Mouse (Mus musculus) E14TG2a.4 (cell line): ENCODE data around the gene Csrp1.

ENCODE experiments used
- H3K27me3 ChIP-seq: 2 replicates; pipeline ENCODE4 v1.6.1; 2014; ENCODE audit warnings: low read length, control low read depth; ENCODE audit not compliant: insufficient read depth
- H3K36me3 ChIP-seq: 2 replicates; pipeline ENCODE4 v1.6.1; 2014; ENCODE audit warnings: low read length, control low read depth; ENCODE audit not compliant: insufficient read depth
- H3K4me1 ChIP-seq: replicated peaks from 2 replicates; pipeline ENCODE4 v1.6.1; 2014; ENCODE audit warnings: low read depth, low read length, control low read depth
- H3K4me3 ChIP-seq: replicated peaks from 2 replicates; pipeline ENCODE4 v1.5.1; 2014; ENCODE audit warnings: mild to moderate bottlenecking, low read length
- H3K9me3 ChIP-seq: 2 replicates; pipeline ENCODE4 v1.6.1; 2014; ENCODE audit warnings: low read length, control low read depth
- CTCF ChIP-seq: conservative IDR thresholded peaks from 2 replicates; pipeline ENCODE4 v1.5.1; 2014; ENCODE audit warnings: low read length
- NANOG ChIP-seq: IDR thresholded peaks from 2 replicates; pipeline ENCODE4 v1.6.1; 2014; ENCODE audit warnings: borderline replicate concordance, low read length, mixed read lengths
- POU5F1 ChIP-seq: IDR thresholded peaks from 2 replicates; pipeline ENCODE4 v1.6.1; 2014; ENCODE audit warnings: low read length, borderline replicate concordance

The Csrp1 gene

GRCm38 (mm10) chr1:135731393-135731792 is 11.5 kb downstream of the Csrp1 start:
- Histone ChIP-seq H3K27me3 (peaks cover 11% of the 10 kb centered on the region), H3K4me3 (no peak overlapping the region), H3K36me3 (no peaks in the 10 kb centered on the region), H3K4me1 (peaks cover 72% of the 10 kb centered on the region), H3K9me3 (no peaks in the 10 kb centered on the region)
- TF ChIP-seq CTCF (no peak), NANOG (no peak), POU5F1 (no peak)

DNA sequence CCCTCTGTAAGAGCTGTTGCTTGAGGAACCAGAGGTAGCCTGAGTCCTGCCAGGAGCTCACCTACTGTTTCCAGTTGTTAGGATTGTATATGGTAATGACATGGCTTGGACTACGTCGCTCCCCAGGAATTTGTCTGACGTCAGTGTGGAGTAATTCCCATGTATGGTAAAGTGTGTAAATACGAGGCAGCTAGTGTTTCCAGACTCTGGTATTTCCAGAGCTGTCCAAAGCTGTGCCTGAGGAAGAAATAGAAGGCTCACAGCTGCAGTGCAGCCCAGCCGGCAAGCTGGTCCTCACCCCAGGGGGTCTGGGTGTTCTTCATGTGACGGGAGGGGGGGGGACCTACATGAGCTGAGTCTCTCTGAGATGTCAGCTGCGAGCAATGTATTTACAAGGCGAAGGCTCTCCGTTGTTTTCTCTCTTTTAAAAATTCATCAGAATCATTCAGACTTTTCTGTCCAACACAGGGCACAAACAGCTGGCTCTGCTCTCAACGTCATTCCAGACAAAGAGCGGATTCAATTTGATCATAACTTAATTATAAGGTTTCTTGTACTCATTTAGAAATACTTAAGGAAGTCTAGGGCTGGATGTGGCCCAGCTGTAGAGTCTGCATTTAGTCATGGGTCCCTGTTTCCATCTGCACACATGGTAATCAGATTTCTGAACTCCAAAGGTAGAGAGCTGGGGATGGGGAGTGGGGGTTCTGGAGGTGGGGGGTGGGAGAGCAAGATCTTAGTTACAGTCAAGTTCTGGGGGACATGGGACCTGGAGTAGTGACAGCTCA is 12.2 kb downstream of the Csrp1 start:
- no peak for TF ChIP-seq NANOG
- no peak for TF ChIP-seq CTCF
- TF ChIP-seq POU5F1 = no peak
- H3K27me3 ChIP-seq = peaks cover 11% of the 10 kb centered on the region
- H3K4me1 ChIP-seq = peaks cover 72% of the 10 kb centered on the region
- H3K9me3 ChIP-seq = no peaks in the 10 kb centered on the region
- no peaks in the 10 kb centered on the region for H3K36me3 ChIP-seq
- no peak overlapping the region for H3K4me3 ChIP-seq

GRCm38 (mm10) chr1:135734225-135734937 is 14.5 kb downstream of the Csrp1 start:
- H3K27me3 ChIP-seq = no peaks in the 10 kb centered on the region; the same call in 1 of the 2 replicates
- H3K9me3 ChIP-seq = no peaks in the 10 kb centered on the region

DNA sequence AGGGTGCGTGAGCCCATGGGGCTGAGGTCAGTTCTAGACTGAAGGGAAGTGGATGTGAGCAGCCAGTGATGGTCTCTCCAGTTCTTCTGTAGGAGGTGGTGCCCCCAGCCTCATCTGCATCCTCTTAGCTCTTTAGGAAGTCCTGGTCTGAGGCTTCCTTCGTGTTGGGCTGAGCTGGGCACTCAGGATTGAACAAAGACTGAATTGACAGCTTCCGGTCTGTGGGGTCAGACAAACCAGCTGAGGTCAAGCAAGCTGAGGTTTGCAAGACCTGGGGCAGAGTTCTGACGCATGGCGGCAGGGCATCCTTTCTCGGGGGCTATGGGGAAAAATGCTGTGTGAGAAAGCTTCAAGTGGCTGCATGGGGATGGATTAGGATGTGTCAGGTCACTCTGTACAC is 15.6 kb downstream of the Csrp1 start:
- no peaks in the 10 kb centered on the region; the same call in 1 of the 2 replicates for H3K27me3 ChIP-seq
- no peaks in the 10 kb centered on the region for H3K9me3 ChIP-seq
- H3K4me1 ChIP-seq = peaks cover 50% of the 10 kb centered on the region
- no peaks in the 10 kb centered on the region for H3K36me3 ChIP-seq
- no peak overlapping the region for H3K4me3 ChIP-seq
- TF ChIP-seq NANOG = no peak
- no peak for TF ChIP-seq POU5F1
- TF ChIP-seq CTCF = no peak

More at GRCm38 (mm10) chr1:135734225-135734937, 14.5 kb downstream of the Csrp1 start:
- no peak overlapping the region for H3K4me3 ChIP-seq
- no peaks in the 10 kb centered on the region for H3K36me3 ChIP-seq
- TF ChIP-seq NANOG (no peak), POU5F1 (no peak), CTCF (no peak)
- peaks cover 60% of the 10 kb centered on the region for H3K4me1 ChIP-seq

DNA sequence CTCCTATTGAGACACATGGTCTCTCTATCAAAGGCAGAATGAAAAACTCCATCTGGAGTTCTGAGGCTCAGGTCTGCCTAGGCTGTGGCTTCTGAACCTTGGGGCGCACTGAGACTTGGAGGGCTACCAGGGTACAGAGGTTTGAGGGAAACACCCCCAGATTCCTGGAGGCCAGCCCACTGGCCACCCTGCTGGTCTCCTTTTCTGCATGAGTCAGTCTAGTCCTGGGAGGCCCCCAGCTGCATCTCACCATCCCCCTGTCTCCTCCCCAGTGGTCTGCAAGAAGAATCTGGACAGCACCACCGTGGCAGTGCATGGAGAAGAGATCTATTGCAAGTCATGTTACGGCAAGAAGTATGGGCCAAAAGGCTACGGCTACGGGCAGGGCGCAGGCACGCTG is 25.1 kb downstream of the Csrp1 start:
- H3K9me3 ChIP-seq = no peaks in the 10 kb centered on the region
- H3K27me3 ChIP-seq = no peaks in the 10 kb centered on the region
- TF ChIP-seq CTCF (no peak), NANOG (no peak)
- peaks cover 22% of the 10 kb centered on the region for H3K36me3 ChIP-seq
- H3K4me3 ChIP-seq = no peak overlapping the region
- peaks cover 26% of the 10 kb centered on the region for H3K4me1 ChIP-seq

- Histone ChIP-seq H3K4me1 (peaks cover 25% of the 10 kb centered on the region), H3K4me3 (no peak overlapping the region), H3K9me3 (no peaks in the 10 kb centered on the region), H3K27me3 (no peaks in the 10 kb centered on the region), H3K36me3 (peaks cover 29% of the 10 kb centered on the region)
- no peak for TF ChIP-seq NANOG
- no peak for TF ChIP-seq CTCF
- no peak for TF ChIP-seq POU5F1
Measured at GRCm38 (mm10) chr1:135746248-135746647, 26.4 kb downstream of the Csrp1 start.

DNA sequence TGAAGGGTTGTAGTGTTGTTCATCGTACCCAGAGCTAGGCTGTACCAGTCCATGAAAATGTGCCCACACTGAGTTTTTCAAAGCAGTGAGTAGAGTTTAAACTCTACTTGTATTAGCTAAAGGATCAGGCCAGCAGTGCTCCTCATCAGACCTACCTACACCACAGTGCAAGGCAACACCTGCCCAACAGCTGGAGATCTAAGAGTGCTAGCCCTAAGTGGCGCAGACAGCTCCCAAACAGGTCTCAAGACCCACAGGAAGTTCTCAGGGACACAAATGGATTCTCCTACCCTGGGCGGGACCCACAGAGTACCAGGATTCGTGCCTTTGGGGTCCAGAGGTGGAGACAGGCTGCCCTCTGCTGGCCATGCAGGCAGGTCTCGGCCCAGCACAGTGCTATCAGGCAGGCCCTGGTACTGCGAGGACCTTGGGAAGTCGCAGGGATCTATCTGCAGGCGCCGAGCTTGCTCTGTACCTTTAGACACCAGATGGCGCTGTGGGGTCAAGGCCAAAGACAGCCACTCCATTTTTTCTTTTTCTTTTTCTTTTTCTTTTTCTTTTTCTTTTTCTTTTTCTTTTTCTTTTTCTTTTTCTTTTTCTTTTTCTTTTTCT is 33.0 kb downstream of the Csrp1 start:
- TF ChIP-seq POU5F1 (no peak), CTCF (peak; percentile 79)
- H3K9me3 ChIP-seq = no peaks in the 10 kb centered on the region
- peaks cover 46% of the 10 kb centered on the region for H3K4me1 ChIP-seq
- 0 out of 2 replicates have a peak, but pooled peaks cover 2% of the 10 kb centered on the region for H3K27me3 ChIP-seq
- no peak overlapping the region for H3K4me3 ChIP-seq
- peaks cover 17% of the 10 kb centered on the region for H3K36me3 ChIP-seq

- H3K4me1 ChIP-seq = peaks cover 55% of the 10 kb centered on the region
- H3K4me3 ChIP-seq = no peak overlapping the region
- H3K27me3 ChIP-seq = peaks cover 7% of the 10 kb centered on the region
- TF ChIP-seq NANOG = no peak
- TF ChIP-seq CTCF = no peak
- TF ChIP-seq POU5F1 = no peak
- H3K9me3 ChIP-seq = no peaks in the 10 kb centered on the region
- peaks cover 9% of the 10 kb centered on the region for H3K36me3 ChIP-seq
Measured at GRCm38 (mm10) chr1:135755287-135755686, 35.4 kb downstream of the Csrp1 start.
